Mouse (Mus musculus) heart, adult 9 months (tissue): ENCODE measurements around the gene Col4a2.
"Not testable (repeated sequence)": the region's sequence is repeated elsewhere in the genome, so short reads cannot be mapped to it uniquely, and the experiment has no call there.

Source experiments
- DNase-seq, 2 experiments: peaks; one replicate each; pipeline ENCODE4 v3.0.0; 2022; ENCODE audit warnings: low spot score in 2 of 2

Gene Col4a2

DNA sequence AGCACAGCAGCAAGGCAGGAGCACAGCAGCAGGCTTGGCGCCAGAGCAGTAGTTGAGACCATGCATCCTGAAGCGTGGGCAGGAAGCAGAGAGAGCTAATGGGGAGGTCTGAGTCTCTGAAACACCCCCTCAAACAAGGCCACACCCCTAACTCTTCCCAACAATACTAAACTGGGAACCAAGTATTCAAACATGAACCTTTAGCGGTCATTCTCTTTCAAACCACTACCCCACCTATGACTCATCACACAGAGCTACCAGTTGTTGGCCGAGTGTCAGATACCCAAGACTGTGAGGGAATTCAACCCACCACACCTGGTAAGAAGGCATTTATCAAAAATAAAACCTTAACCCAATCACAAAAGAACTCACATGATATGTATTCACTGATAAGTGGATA, 174.6 kb downstream of the Col4a2 start:
- DNase-seq, result no peak

DNA sequence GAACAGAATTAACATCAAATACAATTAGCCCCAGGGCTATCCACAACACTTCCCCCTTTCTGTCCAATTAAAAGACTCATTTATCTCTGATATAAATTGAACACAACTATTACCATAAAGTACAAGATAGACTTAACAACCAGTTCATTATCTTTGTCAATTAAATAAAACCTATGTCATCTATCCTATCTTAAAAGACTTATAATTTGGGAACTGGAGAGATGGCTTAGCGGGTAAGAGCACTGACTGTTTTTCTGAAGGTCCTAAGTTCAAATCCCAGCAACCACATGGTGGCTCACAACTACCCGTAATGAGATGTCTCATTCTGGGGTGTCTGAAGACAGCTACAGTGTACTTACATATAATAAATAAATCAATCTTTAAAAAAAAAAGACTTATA, 179.7 kb downstream of the Col4a2 start:
- not testable (repeated sequence) for DNase-seq

- peak; percentile 90 to 91 for DNase-seq
Observed at GRCm38 (mm10) chr8:11497017-11497990, 184.7 kb downstream of the Col4a2 start, which contains the start of gene Naxd. TSS of gene Naxd (plus strand) at chr8:11497506.

DNA sequence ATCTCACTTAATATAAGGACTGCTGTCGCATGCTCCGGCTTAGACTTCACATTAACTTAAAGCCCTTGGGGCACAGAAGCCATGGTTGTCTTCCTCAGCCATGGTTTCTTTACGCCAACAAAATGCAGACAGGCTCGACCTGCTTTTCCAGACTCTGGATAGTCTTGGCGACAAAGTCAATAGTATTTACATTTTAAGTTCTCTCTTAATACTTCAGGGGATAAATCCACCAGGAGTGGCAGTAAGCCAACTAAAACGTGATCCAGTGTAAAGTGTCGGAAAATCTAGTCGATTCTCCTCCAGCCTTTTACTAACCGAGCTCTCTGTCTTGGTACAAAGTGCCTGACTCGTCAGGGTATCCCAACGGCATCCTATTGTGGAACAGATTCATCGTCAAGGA, 185.7 kb downstream of the Col4a2 start:
- DNase-seq, result no peak
